Mouse (Mus musculus) kidney, adult 2 months (tissue): Measurements from ENCODE around the gene Zic1.

Source experiments
- CTCF ChIP-seq: fragments of 200-500 bp; conservative IDR thresholded peaks from 2 replicates; pipeline ENCODE4 v1.5.1; 2011; ENCODE audit warnings: low read depth, mild to moderate bottlenecking, control low read depth, low read length, moderate library complexity, mixed read lengths; ENCODE audit not compliant: insufficient read depth, insufficient read length
- POLR2A ChIP-seq: fragments of 200-500 bp; IDR thresholded peaks from one replicate; pipeline ENCODE4 v1.6.1; 2011; ENCODE audit warnings: low read depth, low read length, control low read depth

GRCm38 (mm10) chr9:91386891-91387739, 21.5 kb upstream of the Zic1 start:
- TF ChIP-seq CTCF, result no peak
- no peak for TF ChIP-seq POLR2A
